Mouse (Mus musculus): ENCODE results near the gene Gm5901. TPM values are rescaled to one million over a fixed set of nuclear protein-coding genes. Genes with fewer than 3 reads are reported as not detected.
"Not testable (repeated sequence)": the region's sequence is repeated elsewhere in the genome, so short reads cannot be mapped to it uniquely, and the experiment has no call there.

Gene Gm5901
- polyA plus RNA-seq (2016; fragmentation: Nextera tagmentation; extraction: Ambion mirVana) = not detected in 2 replicates

DNA sequence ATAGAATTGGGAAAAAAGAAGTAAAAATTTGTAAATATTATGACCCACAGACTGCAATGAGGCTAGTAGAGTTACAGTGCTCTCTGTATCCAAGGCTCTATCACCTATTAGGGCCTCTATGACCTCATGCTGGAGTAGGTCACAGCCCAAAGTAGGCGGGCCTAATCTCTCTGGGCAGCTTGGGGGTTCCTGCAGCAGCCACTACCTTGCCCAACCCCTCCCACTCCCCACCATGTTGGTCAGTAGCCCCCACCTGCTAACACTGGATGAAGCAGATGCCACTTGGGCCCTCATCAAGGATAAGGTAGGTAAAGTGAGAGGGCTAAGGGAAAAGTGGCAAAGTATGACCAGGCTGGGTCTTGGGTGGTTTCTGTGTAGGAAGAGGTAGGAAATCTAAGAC, at the start of gene Gm5901:
Gene Gm5901, plus strand, starts transcription at position 173 of the 400 bp plus-strand sequence.
- H3K36me3 ChIP-seq = peaks cover 78% of the 10 kb centered on the region

DNA sequence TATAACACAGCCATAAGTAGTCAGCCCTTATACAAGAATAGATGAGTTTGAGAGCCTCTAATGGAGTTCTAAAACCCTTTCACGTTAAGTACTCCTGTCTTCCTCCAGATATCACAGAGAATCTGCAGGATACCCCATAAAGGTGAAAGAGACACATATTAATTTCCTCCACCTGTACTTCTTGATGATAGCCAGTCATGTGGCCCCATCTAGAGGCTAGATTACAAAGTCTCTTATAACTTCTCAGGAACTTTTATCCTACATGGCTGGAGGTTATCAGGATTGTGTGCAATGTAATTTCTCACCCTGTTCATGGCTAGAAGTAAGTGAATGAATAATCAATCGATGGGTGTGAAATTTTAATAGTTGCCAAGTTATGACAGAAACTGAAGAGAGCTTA, 49.5 kb upstream of the Gm5901 start:
- Histone ChIP-seq H3K4me3 (no peak overlapping the region), H3K27ac (replicated peaks) (no peak overlapping the region), H3K4me1 (no peaks in the 10 kb centered on the region), H3K9me3 (replicated peaks) (no peaks in the 10 kb centered on the region), H3K36me3 (no peaks in the 10 kb centered on the region), H3K27me3 (ENCODE audit: low read depth, poor library complexity, severe bottlenecking) (no peaks in the 10 kb centered on the region)
- WGBS = 80% methylated on average over 2 of the region's 2 CpGs
- DNase-seq (ENCODE audit: low spot score) = no peak

More for the DNA sequence above, at the start of gene Gm5901:
- DNase-seq (ENCODE audit: low spot score) = no peak
- Histone ChIP-seq H3K4me1 (no peaks in the 10 kb centered on the region), H3K27me3 (ENCODE audit: low read depth, poor library complexity, severe bottlenecking) (no peaks in the 10 kb centered on the region), H3K4me3 (no peak within 1 kb of the TSS), H3K9me3 (replicated peaks) (no peaks in the 10 kb centered on the region), H3K27ac (replicated peaks) (no peak within 1 kb of the TSS)
- WGBS = 81% methylated on average over 1 of the region's 1 CpGs

DNA sequence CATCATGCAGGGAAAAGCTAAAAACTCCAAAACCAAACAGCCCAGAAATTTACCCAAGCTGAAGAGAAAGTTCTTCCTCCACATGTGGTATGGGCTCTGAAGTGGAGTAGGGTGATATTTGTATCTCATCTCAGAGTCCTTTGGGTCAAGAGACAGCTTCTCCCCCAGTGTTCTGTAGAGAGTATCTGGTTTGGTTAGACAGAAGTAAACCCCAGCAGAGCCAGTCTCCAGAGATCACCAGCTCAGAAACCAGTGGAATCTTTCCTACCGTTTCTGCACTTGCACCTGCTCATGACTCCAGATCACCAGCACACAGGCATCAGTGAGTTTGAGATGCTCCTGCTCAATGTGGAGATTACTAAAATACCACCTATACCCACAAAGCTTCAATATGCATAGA, 40.8 kb upstream of the Gm5901 start, which contains the start of gene Olfr690:
Gene Olfr690, minus strand, starts transcription at position 101 of the 400 bp plus-strand sequence.
- Histone ChIP-seq H3K36me3 (no peaks in the 10 kb centered on the region), H3K4me3 (no peak within 1 kb of the TSS), H3K27me3 (ENCODE audit: low read depth, poor library complexity, severe bottlenecking) (no peaks in the 10 kb centered on the region), H3K4me1 (no peaks in the 10 kb centered on the region), H3K9me3 (replicated peaks) (no peaks in the 10 kb centered on the region), H3K27ac (replicated peaks) (no peak within 1 kb of the TSS)
- DNase-seq (ENCODE audit: low spot score) = no peak
- WGBS = 80% methylated on average over 1 of the region's 1 CpGs

DNA sequence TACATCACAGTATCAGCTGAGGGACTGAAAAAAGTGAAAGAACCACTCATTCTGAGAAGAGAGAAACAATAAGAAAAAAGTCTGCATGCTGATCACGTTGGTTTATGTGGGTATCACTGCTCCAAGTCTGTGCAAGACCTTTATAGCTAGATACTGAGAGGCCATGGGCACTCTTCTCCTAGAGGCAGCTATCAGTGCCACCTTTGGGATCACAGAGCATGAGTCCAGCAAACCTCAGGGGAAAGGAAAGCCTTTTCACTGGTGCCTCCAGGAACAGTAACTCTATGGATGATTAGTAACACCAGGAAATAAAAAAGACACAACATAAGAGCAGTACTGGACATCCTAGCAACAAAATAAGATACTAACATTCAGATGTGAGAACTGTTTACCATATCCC, 32.7 kb upstream of the Gm5901 start, which contains the start of gene Olfr691:
Gene Olfr691, minus strand, starts transcription at position 101 of the 400 bp plus-strand sequence.
- no peaks in the 10 kb centered on the region for H3K36me3 ChIP-seq
- 61% methylated on average over 1 of the region's 1 CpGs for WGBS

DNA sequence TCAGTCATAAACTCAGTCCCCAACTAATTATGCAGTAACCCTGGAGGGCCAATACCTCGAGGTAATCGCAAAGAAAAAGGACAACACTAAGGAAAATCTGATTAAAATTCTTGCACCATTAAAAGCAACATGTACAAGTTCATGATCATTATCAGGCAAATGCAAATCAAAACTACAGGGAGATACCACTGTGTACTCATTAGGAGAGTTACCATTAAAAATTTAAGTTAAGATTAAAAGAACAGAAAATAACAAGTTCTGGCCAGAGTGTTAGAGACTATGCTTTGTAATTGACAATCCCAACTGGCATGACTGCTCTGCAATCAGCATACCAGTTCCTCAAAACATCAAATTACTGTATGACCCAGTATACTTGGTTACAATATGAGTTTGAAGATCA, 32.1 kb upstream of the Gm5901 start:
- DNase-seq (ENCODE audit: low spot score) = no peak
- no peak overlapping the region for H3K4me3 ChIP-seq
- H3K9me3 ChIP-seq (replicated peaks) = no peaks in the 10 kb centered on the region
- no peaks in the 10 kb centered on the region for H3K27me3 ChIP-seq (ENCODE audit: low read depth, poor library complexity, severe bottlenecking)
- no peaks in the 10 kb centered on the region for H3K4me1 ChIP-seq
- no peaks in the 10 kb centered on the region for H3K36me3 ChIP-seq
- WGBS = 91% methylated on average over 2 of the region's 2 CpGs
- no peak overlapping the region for H3K27ac ChIP-seq (replicated peaks)

More for the DNA sequence above, 32.7 kb upstream of the Gm5901 start, which contains the start of gene Olfr691:
- Histone ChIP-seq H3K27me3 (ENCODE audit: low read depth, poor library complexity, severe bottlenecking) (no peaks in the 10 kb centered on the region), H3K27ac (replicated peaks) (no peak within 1 kb of the TSS), H3K9me3 (replicated peaks) (no peaks in the 10 kb centered on the region), H3K4me3 (no peak within 1 kb of the TSS), H3K4me1 (no peaks in the 10 kb centered on the region)
- no peak for DNase-seq (ENCODE audit: low spot score)

DNA sequence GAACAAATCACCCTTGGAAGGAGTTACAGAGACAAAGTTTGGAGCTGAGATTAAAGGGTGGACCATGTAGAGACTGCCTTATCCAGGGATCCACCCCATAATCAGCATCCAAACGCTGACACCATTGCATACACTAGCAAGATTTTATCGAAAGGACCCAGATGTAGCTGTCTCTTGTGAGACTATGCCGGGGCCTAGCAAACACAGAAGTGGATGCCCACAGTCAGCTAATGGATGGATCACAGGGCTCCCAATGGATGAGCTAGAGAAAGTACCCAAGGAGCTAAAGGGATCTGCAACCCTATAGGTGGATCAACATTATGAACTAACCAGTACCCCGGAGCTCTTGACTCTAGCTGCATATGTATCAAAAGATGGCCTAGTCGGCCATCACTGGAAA, 18.8 kb upstream of the Gm5901 start:
- not testable (repeated sequence) for H3K27me3 ChIP-seq (ENCODE audit: low read depth, poor library complexity, severe bottlenecking); H3K36me3 ChIP-seq; H3K9me3 ChIP-seq (replicated peaks); H3K27ac ChIP-seq (replicated peaks); DNase-seq (ENCODE audit: low spot score); H3K4me3 ChIP-seq; H3K4me1 ChIP-seq
- WGBS = no CpG with 5 or more reads among the region's 5 CpGs

DNA sequence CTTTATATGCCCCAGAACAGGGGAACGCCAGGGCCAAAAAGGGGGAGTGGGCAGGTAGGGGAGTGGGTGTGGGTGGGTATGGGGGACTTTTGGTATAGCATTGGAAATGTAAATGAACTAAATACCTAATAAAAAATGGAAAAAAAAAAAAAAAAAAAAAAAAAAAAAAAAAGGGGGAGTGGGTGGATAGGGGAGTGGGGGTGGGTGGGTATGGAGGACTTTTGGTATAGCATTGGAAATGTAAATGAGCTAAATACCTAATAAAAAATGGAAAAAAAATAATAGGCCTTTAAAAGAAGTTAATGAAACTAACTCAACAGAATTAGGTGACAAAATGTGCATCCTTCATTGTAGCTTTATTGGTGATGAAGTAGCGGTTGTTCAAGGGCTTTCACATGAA, 18.4 kb upstream of the Gm5901 start:
- H3K4me1 ChIP-seq; H3K27me3 ChIP-seq (ENCODE audit: low read depth, poor library complexity, severe bottlenecking); DNase-seq (ENCODE audit: low spot score); H3K27ac ChIP-seq (replicated peaks); H3K36me3 ChIP-seq; H3K9me3 ChIP-seq (replicated peaks); H3K4me3 ChIP-seq: not testable (repeated sequence)
- 98% methylated on average over 1 of the region's 2 CpGs for WGBS

DNA sequence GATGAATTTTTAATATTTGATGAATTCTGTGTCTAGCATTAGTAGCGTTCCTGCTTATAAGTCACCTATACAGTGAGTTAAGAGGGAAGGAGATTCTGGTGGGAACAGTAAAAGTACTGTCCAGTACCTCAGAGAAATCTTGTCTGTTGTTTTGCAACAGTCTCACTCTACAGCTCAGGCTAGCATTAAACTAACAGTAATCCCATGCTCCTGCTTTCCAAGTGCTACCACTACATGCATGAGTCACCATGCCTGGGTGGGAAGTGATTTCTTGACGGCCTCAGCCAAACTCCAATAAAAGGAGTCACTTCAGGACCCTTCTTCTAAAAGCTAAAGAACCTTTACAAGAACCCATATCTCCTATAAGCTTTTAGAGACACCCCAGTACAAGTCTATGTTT, 13.1 kb upstream of the Gm5901 start:
- Histone ChIP-seq H3K36me3 (no peaks in the 10 kb centered on the region), H3K27me3 (ENCODE audit: low read depth, poor library complexity, severe bottlenecking) (no peaks in the 10 kb centered on the region), H3K27ac (replicated peaks) (no peak overlapping the region), H3K4me1 (no peaks in the 10 kb centered on the region), H3K9me3 (replicated peaks) (no peaks in the 10 kb centered on the region), H3K4me3 (no peak overlapping the region)
- 84% methylated on average over 2 of the region's 2 CpGs for WGBS
- no peak for DNase-seq (ENCODE audit: low spot score)

DNA sequence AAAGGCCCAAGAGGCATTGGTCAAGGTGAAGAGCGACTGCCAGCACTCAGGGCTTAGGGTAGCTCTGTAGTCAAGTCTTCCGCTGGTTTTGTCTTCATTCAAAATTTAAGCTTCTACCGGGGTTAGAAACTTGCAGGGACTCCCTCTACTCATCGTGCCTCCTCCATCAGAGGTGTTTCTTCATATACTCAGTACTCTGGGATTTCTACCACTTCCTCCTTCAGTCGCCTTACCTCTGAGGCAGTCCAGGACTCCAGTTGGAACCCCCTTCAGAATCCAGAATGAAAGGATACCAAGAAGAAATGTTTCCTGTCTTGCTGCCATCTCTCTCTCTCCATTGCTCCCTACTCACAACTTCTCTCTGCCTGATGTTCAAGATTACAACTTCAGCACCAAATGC, 7.6 kb upstream of the Gm5901 start:
- H3K36me3 ChIP-seq = peaks cover 7% of the 10 kb centered on the region
- no peaks in the 10 kb centered on the region for H3K4me1 ChIP-seq
- H3K9me3 ChIP-seq (replicated peaks) = no peaks in the 10 kb centered on the region
- H3K27me3 ChIP-seq (ENCODE audit: low read depth, poor library complexity, severe bottlenecking) = no peaks in the 10 kb centered on the region
- no peak overlapping the region for H3K27ac ChIP-seq (replicated peaks)
- 89% methylated on average over 5 of the region's 5 CpGs for WGBS
- H3K4me3 ChIP-seq = no peak overlapping the region
- no peak for DNase-seq (ENCODE audit: low spot score)

DNA sequence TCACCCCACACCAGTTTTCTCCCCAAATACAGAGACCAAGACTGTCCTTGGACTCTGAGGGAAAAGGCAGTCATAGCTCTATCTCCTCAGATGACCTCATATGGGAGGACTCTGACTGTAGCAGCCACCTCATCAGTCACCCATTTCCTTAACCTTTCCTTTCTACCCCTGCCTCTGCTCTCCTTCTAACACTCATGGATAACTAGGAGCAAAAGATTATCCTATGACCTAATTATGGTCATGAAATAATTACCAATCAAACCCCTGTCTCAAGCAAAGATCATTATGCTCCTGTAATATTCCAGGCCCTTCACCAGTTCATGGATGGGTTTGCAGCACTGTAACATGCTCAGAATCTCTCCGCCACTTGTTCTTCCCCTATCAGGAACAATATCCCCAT, 6.9 kb upstream of the Gm5901 start, which contains the start of gene Olfr692:
Gene Olfr692, plus strand, starts transcription at position 301 of the 400 bp plus-strand sequence.
- no peak within 1 kb of the TSS for H3K27ac ChIP-seq (replicated peaks)
- no peak for DNase-seq (ENCODE audit: low spot score)
- WGBS = 90% methylated on average over 1 of the region's 1 CpGs
- peaks cover 11% of the 10 kb centered on the region for H3K36me3 ChIP-seq
- no peaks in the 10 kb centered on the region for H3K27me3 ChIP-seq (ENCODE audit: low read depth, poor library complexity, severe bottlenecking)
- H3K4me1 ChIP-seq = no peaks in the 10 kb centered on the region
- H3K4me3 ChIP-seq = no peak within 1 kb of the TSS
- no peaks in the 10 kb centered on the region for H3K9me3 ChIP-seq (replicated peaks)

DNA sequence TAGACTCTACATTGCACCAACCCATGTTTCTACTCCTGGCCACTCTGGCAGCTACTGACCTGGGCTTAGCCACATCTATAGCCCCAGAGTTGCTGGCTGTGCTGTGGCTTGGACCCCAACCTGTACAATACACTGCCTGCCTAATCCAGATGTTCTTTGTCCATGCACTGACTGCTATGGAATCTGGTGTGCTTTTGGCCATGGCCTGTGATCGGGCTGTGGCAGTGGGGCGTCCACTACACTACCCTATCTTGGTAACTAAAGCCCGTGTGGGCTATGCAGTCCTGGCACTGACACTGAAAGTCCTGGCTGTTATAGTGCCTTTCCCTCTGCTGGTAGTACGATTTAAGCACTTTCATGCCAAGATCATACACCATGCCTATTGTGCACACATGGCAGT, 6.3 kb upstream of the Gm5901 start:
- no peak overlapping the region for H3K4me3 ChIP-seq
- no peak for DNase-seq (ENCODE audit: low spot score)
- no peak overlapping the region for H3K27ac ChIP-seq (replicated peaks)
- H3K9me3 ChIP-seq (replicated peaks) = no peaks in the 10 kb centered on the region
- peaks cover 17% of the 10 kb centered on the region for H3K36me3 ChIP-seq
- no peaks in the 10 kb centered on the region for H3K4me1 ChIP-seq
- no peaks in the 10 kb centered on the region for H3K27me3 ChIP-seq (ENCODE audit: low read depth, poor library complexity, severe bottlenecking)
- 92% methylated on average over 4 of the region's 4 CpGs for WGBS

DNA sequence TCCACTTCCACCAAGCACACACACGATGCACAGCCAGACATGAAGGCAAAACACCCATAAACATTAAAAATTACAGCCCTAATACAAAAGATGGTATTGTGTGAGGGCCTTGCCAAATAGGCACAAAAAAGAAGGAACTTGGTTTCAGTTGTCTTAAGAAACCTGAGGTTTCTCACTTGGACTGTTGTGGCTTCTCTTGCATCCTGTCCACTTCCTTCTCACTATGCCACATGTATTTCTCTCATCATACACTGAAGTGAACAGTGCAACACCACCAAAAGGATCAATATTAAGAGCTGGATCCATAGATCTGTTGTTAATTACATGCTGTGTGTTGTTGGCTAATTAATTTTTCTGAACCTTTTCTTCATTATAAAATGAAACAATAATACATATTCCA, 1.9 kb upstream of the Gm5901 start:
- WGBS = 92% methylated on average over 1 of the region's 1 CpGs
- no peak for DNase-seq (ENCODE audit: low spot score)
- Histone ChIP-seq H3K27ac (replicated peaks) (no peak overlapping the region), H3K4me1 (no peaks in the 10 kb centered on the region), H3K4me3 (no peak overlapping the region), H3K36me3 (peaks cover 58% of the 10 kb centered on the region), H3K27me3 (ENCODE audit: low read depth, poor library complexity, severe bottlenecking) (no peaks in the 10 kb centered on the region), H3K9me3 (replicated peaks) (no peaks in the 10 kb centered on the region)

DNA sequence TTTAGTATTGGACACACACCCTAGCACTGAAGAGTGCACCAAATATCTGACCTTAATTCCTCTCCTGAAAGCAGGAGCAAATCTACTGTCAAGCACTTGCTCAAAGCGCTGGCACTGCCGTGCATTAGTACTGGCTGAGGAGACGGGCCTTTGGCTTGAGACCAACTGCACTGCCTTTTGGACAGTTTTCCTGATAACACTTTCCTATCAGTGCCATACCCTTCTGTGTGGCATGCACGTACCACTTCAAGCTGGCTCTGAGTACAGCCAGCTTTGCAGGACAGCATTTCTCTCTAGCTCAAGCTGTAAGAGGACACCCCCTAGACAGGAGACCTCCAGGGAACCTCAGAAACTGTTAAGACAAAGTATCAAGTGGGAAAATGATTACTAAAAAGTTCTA, 1.3 kb upstream of the Gm5901 start:
- Histone ChIP-seq H3K4me1 (no peaks in the 10 kb centered on the region), H3K27ac (replicated peaks) (no peak overlapping the region), H3K27me3 (ENCODE audit: low read depth, poor library complexity, severe bottlenecking) (no peaks in the 10 kb centered on the region), H3K36me3 (peaks cover 64% of the 10 kb centered on the region), H3K9me3 (replicated peaks) (no peaks in the 10 kb centered on the region), H3K4me3 (no peak overlapping the region)
- 92% methylated on average over 4 of the region's 4 CpGs for WGBS
- DNase-seq (ENCODE audit: low spot score) = no peak

DNA sequence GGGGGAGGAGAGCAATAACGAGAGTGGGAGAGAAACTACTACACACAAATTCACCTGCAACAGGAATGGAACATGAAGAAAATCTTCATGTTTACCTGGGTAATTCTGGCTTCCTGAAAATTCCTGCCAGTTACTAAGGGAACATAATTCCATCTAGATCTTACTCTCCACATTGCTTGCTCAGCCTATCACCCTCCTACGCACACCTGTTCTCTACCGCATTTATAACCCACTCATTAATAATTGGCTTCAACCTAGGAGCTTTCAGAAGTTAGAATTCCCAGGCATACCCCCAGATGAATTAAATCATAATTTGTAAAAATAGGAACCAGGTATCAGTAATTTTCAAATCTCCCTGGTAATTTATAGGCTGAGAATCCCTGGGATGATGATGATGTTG, 862 bp upstream of the Gm5901 start:
- DNase-seq (ENCODE audit: low spot score) = no peak
- 93% methylated on average over 3 of the region's 3 CpGs for WGBS
- no peaks in the 10 kb centered on the region for H3K9me3 ChIP-seq (replicated peaks)
- H3K27me3 ChIP-seq (ENCODE audit: low read depth, poor library complexity, severe bottlenecking) = no peaks in the 10 kb centered on the region
- H3K4me3 ChIP-seq = no peak overlapping the region
- H3K36me3 ChIP-seq = peaks cover 69% of the 10 kb centered on the region
- no peak overlapping the region for H3K27ac ChIP-seq (replicated peaks)
- no peaks in the 10 kb centered on the region for H3K4me1 ChIP-seq

Measured in midbrain, embryonic 10.5 days (tissue).